Mouse (Mus musculus) intestine, embryonic 15.5 days (tissue): Measurements from ENCODE around the gene Gm10643. TPM values are rescaled to one million over a fixed set of nuclear protein-coding genes. Genes with fewer than 3 reads are reported as not detected.
A peak's percentile ranks its signal among the peaks of the same experiment; 100 is the strongest.

ENCODE experiments used
- ATAC-seq: fragments of 200-750 bp; cut with Nextera tagmentation; 2 replicates; pipeline ENCODE4 v1.8.0; 2017; ENCODE audit warnings: moderate TSS enrichment, moderate library complexity
- H3K27ac ChIP-seq: fragments of 300-500 bp; sonication (generic); 2 replicates; pipeline ENCODE4 v1.5.1; 2015; ENCODE audit warnings: mild to moderate bottlenecking, inconsistent platforms
- H3K27me3 ChIP-seq: fragments of 300-500 bp; sonication (generic); replicated peaks from 2 replicates; pipeline ENCODE4 v1.6.1; 2015; ENCODE audit warnings: inconsistent platforms
- H3K36me3 ChIP-seq: fragments of 300-500 bp; sonication (generic); 2 replicates; pipeline ENCODE4 v1.6.1; 2015; ENCODE audit warnings: inconsistent platforms
- H3K4me1 ChIP-seq: fragments of 300-500 bp; sonication (generic); replicated peaks from 2 replicates; pipeline ENCODE4 v1.6.1; 2015; ENCODE audit warnings: inconsistent platforms
- H3K4me2 ChIP-seq: fragments of 300-500 bp; sonication (generic); replicated peaks from 2 replicates; pipeline ENCODE4 v1.6.1; 2015; ENCODE audit warnings: mild to moderate bottlenecking, inconsistent platforms
- H3K4me3 ChIP-seq: fragments of 300-500 bp; sonication (generic); replicated peaks from 2 replicates; pipeline ENCODE4 v1.5.1; 2015; ENCODE audit warnings: inconsistent platforms
- H3K9ac ChIP-seq: fragments of 300-500 bp; sonication (generic); 2 replicates; pipeline ENCODE4 v1.6.1; 2015; ENCODE audit warnings: inconsistent platforms
- H3K9me3 ChIP-seq: fragments of 300-500 bp; sonication (generic); 2 replicates; pipeline ENCODE4 v1.6.1; 2016; ENCODE audit warnings: inconsistent platforms
- WGBS: fragments of 180-500 bp; shearing (Covaris S2); methylation state at CpG from one replicate; pipeline ENCODE4 v1.1.7; 2015; 5-methylcytosine and 5-hydroxymethylcytosine counted together
- polyA plus RNA-seq: library from polyadenylated mRNA; unstranded; fragments of >200 nt; fragmentation: Nextera tagmentation; extraction: Ambion mirVana; gene quantifications from 2 replicates; pipeline ENCODE4 v1.2.1, GENCODE M21; 2015

Gm10643 gene
- polyA plus RNA-seq, 1 experiment from 2014 or later, result 1.3 TPM

- WGBS, result 95% methylated on average over 14 of the region's 14 CpGs
- Histone ChIP-seq H3K4me2 (no peak overlapping the region), H3K27me3 (no peaks in the 10 kb centered on the region), H3K36me3 (peaks cover 28% of the 10 kb centered on the region), H3K9ac (no peak overlapping the region), H3K9me3 (no peaks in the 10 kb centered on the region), H3K4me3 (no peak overlapping the region), H3K27ac (no peak overlapping the region), H3K4me1 (0 out of 2 replicates have a peak, but pooled peaks cover 3% of the 10 kb centered on the region)
- no peak for ATAC-seq
These were observed 22.9 kb upstream of the Gm10643 start for GRCm38 (mm10) chr8:84087821-84088220.

GRCm38 (mm10) chr8:84087156-84087555 is 22.2 kb upstream of the Gm10643 start:
- no peak overlapping the region for H3K9ac ChIP-seq
- H3K4me3 ChIP-seq, result no peak overlapping the region
- 0 out of 2 replicates have a peak, but pooled peaks cover 3% of the 10 kb centered on the region for H3K4me1 ChIP-seq
- WGBS, result 90% methylated on average over 7 of the region's 7 CpGs
- no peaks in the 10 kb centered on the region for H3K27me3 ChIP-seq
- no peaks in the 10 kb centered on the region for H3K9me3 ChIP-seq
- H3K4me2 ChIP-seq, result no peak overlapping the region
- H3K27ac ChIP-seq, result no peak overlapping the region
- no peak for ATAC-seq
- peaks cover 28% of the 10 kb centered on the region for H3K36me3 ChIP-seq

GRCm38 (mm10) chr8:84084341-84085115 is 19.6 kb upstream of the Gm10643 start:
- H3K36me3 ChIP-seq, result peaks cover 39% of the 10 kb centered on the region
- peak overlapping the region; percentile 26; the same call in 1 of the 2 replicates for H3K4me2 ChIP-seq
- H3K4me1 ChIP-seq, result 0 out of 2 replicates have a peak, but pooled peaks cover 3% of the 10 kb centered on the region
- peak; percentile 52 for ATAC-seq
- H3K27me3 ChIP-seq, result no peaks in the 10 kb centered on the region
- H3K27ac ChIP-seq, result no peak overlapping the region
- 51% methylated on average over 42 of the region's 42 CpGs for WGBS
- H3K9ac ChIP-seq, result no peak overlapping the region
- H3K4me3 ChIP-seq, result no peak overlapping the region
- H3K9me3 ChIP-seq, result no peaks in the 10 kb centered on the region

DNA sequence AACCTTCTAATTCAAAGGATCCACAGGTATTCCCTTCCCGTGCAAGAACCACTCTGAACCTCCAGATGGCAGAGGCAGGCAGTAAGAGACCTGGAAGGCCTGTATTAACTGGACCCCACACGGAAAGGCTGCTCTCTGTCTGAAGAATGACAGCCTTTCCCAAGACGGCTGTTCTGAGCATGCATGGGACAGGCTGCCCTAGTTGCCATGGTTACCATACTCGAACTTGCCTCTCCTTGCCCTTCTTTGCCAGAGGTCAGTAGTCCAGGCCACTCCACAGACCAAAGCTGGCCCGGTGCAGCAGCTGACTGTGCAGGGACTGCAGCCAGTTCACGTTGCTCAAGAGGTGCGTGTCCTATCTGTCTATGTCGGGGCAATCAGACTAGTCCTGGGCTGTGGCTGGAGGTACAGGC is 18.9 kb upstream of the Gm10643 start:
- no peak overlapping the region for H3K9ac ChIP-seq
- peaks cover 37% of the 10 kb centered on the region for H3K36me3 ChIP-seq
- 34% methylated on average over 8 of the region's 8 CpGs for WGBS
- H3K9me3 ChIP-seq, result no peaks in the 10 kb centered on the region
- H3K27me3 ChIP-seq, result no peaks in the 10 kb centered on the region
- H3K4me3 ChIP-seq, result no peak overlapping the region
- H3K4me2 ChIP-seq, result no peak overlapping the region
- peak; percentile 35; the same call in 1 of the 2 replicates for ATAC-seq
- no peak overlapping the region for H3K27ac ChIP-seq
- H3K4me1 ChIP-seq, result 0 out of 2 replicates have a peak, but pooled peaks cover 3% of the 10 kb centered on the region

DNA sequence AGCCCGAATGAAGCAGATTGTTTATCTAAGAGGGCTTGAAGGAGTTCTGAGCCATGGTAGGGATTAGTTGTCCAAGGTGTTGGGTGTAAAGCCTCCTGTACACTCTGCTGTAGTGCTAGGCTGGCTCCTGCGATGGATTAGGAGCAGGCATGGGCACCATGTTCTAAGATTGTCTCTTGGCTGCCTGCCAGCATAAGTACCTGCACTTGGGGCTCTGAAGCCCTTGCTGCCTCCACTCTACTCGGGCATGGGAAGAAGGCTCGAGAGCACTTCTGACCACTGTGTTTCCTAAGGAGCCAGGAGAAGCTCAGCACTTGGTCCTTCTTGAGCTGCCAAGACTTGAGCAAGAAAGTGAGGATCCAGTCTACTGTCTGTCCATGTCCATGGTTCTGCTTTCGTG is 14.3 kb upstream of the Gm10643 start:
- Histone ChIP-seq H3K4me2 (no peak overlapping the region), H3K27me3 (no peaks in the 10 kb centered on the region), H3K36me3 (peaks cover 30% of the 10 kb centered on the region; the same call in 1 of the 2 replicates), H3K27ac (no peak overlapping the region), H3K4me3 (no peak overlapping the region), H3K9ac (no peak overlapping the region), H3K4me1 (no peaks in the 10 kb centered on the region), H3K9me3 (no peaks in the 10 kb centered on the region)
- no peak for ATAC-seq
- 71% methylated on average over 5 of the region's 5 CpGs for WGBS

GRCm38 (mm10) chr8:84076849-84077248 is 11.9 kb upstream of the Gm10643 start:
- no peak for ATAC-seq
- no peak overlapping the region for H3K4me3 ChIP-seq
- H3K9ac ChIP-seq, result no peak overlapping the region
- H3K4me1 ChIP-seq, result peaks cover 6% of the 10 kb centered on the region
- no peak overlapping the region for H3K4me2 ChIP-seq
- no peaks in the 10 kb centered on the region for H3K27me3 ChIP-seq
- no peaks in the 10 kb centered on the region for H3K9me3 ChIP-seq
- peaks cover 19% of the 10 kb centered on the region; the same call in 1 of the 2 replicates for H3K36me3 ChIP-seq
- H3K27ac ChIP-seq, result no peak overlapping the region
- WGBS, result 89% methylated on average over 3 of the region's 3 CpGs

DNA sequence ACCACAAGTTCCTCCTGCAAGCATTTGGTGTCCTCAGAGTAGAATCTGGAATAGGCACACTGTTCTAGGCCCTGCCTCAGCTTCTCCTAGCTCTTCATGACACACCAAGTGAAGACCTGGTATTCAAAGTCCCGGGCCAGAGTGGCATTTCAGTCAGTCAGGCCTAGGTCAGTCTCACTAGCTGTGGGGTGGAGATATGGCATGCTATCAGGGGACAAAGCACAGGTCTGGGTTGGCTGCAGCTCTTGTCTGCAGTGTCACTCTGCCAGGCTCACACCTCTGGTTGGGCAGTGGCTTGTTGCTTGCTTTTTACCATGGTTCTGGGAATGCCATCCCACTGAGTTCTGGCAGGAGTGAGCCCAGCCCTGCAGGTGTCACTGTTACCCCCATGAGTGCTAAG is 11.5 kb upstream of the Gm10643 start:
- Histone ChIP-seq H3K9ac (no peak overlapping the region), H3K9me3 (no peaks in the 10 kb centered on the region), H3K27ac (no peak overlapping the region), H3K4me3 (no peak overlapping the region), H3K27me3 (no peaks in the 10 kb centered on the region), H3K36me3 (peaks cover 18% of the 10 kb centered on the region; the same call in 1 of the 2 replicates), H3K4me2 (no peak overlapping the region), H3K4me1 (peaks cover 8% of the 10 kb centered on the region)
- ATAC-seq, result no peak
- 85% methylated on average over 1 of the region's 1 CpGs for WGBS

GRCm38 (mm10) chr8:84073230-84073976 is 8.5 kb upstream of the Gm10643 start:
- Histone ChIP-seq H3K9ac (no peak overlapping the region), H3K4me3 (no peak overlapping the region), H3K27me3 (no peaks in the 10 kb centered on the region), H3K4me2 (no peak overlapping the region), H3K36me3 (0 out of 2 replicates have a peak, but pooled peaks cover 5% of the 10 kb centered on the region), H3K4me1 (peaks cover 25% of the 10 kb centered on the region), H3K27ac (no peak overlapping the region), H3K9me3 (no peaks in the 10 kb centered on the region)
- WGBS, result 55% methylated on average over 10 of the region's 10 CpGs
- ATAC-seq, result no peak

DNA sequence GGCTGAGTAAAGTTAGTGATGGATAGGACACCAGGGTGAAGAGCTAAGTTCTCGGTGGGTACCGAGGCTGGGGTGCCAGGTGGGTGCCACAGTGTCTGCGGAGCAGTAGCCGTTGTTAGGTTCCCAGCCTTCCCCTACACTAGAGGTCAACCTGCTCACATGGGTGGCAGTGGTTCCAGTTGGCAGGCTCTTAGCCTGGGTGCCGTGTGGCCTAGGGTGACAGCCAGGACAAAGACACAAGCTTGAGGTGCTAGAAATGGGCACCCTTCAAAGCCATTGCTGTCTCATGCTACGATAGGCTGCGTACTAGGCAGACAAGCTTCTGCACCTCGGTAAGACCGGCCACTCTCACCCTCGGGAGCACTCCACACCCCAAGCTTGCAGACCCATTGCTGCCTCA is 7.4 kb upstream of the Gm10643 start:
- WGBS, result 89% methylated on average over 10 of the region's 10 CpGs
- Histone ChIP-seq H3K4me1 (peaks cover 35% of the 10 kb centered on the region), H3K4me3 (no peak overlapping the region), H3K9me3 (no peaks in the 10 kb centered on the region), H3K4me2 (no peak overlapping the region), H3K27me3 (no peaks in the 10 kb centered on the region), H3K9ac (no peak overlapping the region), H3K36me3 (0 out of 2 replicates have a peak, but pooled peaks cover 5% of the 10 kb centered on the region), H3K27ac (no peak overlapping the region)
- no peak for ATAC-seq

GRCm38 (mm10) chr8:84071921-84072320 is 7.0 kb upstream of the Gm10643 start:
- Histone ChIP-seq H3K4me1 (peaks cover 35% of the 10 kb centered on the region), H3K9ac (no peak overlapping the region), H3K9me3 (no peaks in the 10 kb centered on the region), H3K36me3 (0 out of 2 replicates have a peak, but pooled peaks cover 5% of the 10 kb centered on the region), H3K4me3 (no peak overlapping the region), H3K4me2 (no peak overlapping the region), H3K27ac (no peak overlapping the region), H3K27me3 (no peaks in the 10 kb centered on the region)
- WGBS, result 66% methylated on average over 3 of the region's 3 CpGs
- no peak for ATAC-seq

- no peak overlapping the region for H3K9ac ChIP-seq
- H3K4me2 ChIP-seq, result no peak overlapping the region
- H3K4me3 ChIP-seq, result no peak overlapping the region
- 0 out of 2 replicates have a peak, but pooled peaks cover 5% of the 10 kb centered on the region for H3K36me3 ChIP-seq
- ATAC-seq, result no peak
- H3K27ac ChIP-seq, result no peak overlapping the region
- no peaks in the 10 kb centered on the region for H3K27me3 ChIP-seq
- peaks cover 35% of the 10 kb centered on the region for H3K4me1 ChIP-seq
- H3K9me3 ChIP-seq, result no peaks in the 10 kb centered on the region
- WGBS, result 79% methylated on average over 2 of the region's 2 CpGs
These were observed 5.7 kb upstream of the Gm10643 start for GRCm38 (mm10) chr8:84070667-84071066.

DNA sequence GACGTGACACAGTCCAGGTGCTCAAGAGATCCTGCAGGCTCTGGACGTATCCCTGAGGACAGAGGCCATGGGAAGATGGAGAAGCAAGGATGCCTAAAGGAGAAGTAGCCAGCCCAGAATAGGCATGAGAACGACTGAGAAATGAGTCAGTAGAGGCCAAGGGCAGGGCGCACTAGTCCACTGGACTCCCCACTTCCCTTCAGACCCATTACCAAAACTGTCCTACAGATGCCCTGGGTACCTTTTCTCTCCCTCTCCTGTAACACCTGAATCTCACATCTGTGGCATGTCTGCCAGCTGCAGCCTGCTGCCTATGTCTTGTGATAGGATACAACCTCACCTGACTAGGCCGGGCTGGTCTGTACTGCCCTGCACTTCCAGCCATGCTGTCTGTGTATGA is 5.3 kb upstream of the Gm10643 start:
- no peak overlapping the region for H3K4me3 ChIP-seq
- no peaks in the 10 kb centered on the region for H3K9me3 ChIP-seq
- no peak overlapping the region for H3K9ac ChIP-seq
- 81% methylated on average over 5 of the region's 5 CpGs for WGBS
- no peak overlapping the region for H3K27ac ChIP-seq
- no peak overlapping the region for H3K4me2 ChIP-seq
- peaks cover 35% of the 10 kb centered on the region for H3K4me1 ChIP-seq
- H3K27me3 ChIP-seq, result no peaks in the 10 kb centered on the region
- H3K36me3 ChIP-seq, result 0 out of 2 replicates have a peak, but pooled peaks cover 5% of the 10 kb centered on the region
- ATAC-seq, result no peak
